Mouse (Mus musculus) yolk sac, embryonic 10.5 days (tissue): ENCODE measurements around the gene Pgm5.

Experiments used
- DNase-seq: peaks from one replicate; pipeline ENCODE4 v3.0.0-alpha.2; 2017; ENCODE audit warnings: low spot score

The Pgm5 gene

DNA sequence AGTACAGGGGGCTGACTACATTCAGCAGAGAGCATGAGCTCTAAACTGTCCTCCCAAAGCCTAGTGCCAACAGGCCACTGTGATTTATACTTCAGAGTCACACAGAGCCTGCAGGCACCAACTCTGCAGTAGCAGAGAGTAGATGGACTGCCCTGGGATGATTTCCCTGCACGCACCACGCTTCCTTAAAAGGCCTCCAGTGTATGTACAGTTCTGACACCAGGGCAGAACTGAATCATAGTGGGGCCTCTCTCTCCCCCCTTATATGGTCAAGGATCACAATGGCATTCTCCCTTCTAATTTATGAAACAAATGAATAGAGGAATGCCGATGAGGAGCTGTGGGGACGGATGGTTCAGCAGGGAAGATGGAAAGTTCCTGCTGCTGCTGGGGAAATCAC lies 91.3 kb downstream of the Pgm5 start:
- DNase-seq = no peak

DNA sequence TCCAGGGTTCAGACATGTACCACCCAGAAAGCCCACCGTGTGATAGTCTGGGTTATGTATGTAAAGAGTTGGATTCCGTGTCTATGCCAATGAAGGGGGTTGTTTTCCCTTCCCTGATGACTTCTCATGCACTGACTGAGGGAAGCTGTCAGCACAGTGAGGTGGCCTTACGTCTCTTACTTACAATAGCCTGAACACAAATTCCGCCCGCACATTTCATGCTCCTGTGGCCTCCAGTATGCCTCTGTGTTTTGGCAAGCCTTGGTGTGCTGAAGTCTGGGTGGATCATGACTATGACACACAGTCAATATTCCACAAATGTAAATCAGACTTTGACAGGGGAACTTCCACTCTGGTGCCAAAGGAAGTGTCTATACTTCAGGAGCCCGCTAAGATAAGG lies 94.3 kb downstream of the Pgm5 start:
- DNase-seq = no peak

DNA sequence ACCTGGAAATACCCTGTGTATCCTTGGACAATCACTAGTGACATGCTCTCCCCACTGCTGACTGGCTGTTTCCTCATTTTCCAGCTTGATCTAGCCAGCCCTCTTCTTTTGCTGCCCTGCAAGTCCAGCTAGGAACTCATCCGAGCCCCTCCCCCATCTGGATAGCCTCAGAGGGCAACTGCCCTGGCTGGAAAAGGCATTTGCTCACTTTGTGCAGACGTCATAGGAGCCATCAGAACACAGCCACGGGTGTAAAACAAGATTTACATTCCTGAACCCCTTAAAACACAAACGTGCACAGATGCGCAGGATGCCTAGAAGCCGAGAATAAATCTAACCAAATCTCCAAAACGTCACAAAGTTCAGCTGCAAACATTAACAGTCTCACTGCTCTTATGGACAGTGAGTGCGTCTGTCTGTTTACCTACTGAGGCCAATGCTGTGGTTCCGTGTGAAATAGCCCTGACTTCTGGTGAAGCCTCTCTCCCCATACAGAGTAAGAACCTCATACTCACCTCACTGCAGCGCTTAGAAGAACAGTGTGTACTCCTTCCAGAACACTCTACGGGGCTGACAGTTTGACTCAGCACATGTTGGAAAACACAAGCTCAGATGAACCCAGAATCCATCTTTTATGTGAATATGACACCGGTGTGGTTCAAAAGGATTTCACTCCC lies 99.0 kb downstream of the Pgm5 start:
- peak; percentile 68 for DNase-seq

GRCm38 (mm10) chr19:24756627-24757026 lies 105.0 kb downstream of the Pgm5 start:
- no peak for DNase-seq

DNA sequence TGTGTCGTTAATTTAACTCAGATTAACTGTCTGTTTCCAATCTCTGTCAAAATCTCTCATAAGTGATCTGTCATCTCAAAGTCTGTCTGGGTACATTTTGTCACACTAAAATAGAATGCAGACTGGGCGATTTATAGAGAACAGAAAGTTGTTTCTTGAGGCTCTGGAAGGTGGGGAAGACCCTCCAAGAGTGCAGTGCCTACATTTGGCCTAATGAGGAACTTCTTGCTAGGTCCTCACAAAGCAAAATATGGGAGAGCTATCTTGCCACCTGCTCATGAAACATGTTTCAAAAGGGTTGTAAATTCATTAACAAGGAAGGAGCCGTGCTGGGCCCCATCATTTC lies 107.2 kb downstream of the Pgm5 start:
- DNase-seq = no peak

DNA sequence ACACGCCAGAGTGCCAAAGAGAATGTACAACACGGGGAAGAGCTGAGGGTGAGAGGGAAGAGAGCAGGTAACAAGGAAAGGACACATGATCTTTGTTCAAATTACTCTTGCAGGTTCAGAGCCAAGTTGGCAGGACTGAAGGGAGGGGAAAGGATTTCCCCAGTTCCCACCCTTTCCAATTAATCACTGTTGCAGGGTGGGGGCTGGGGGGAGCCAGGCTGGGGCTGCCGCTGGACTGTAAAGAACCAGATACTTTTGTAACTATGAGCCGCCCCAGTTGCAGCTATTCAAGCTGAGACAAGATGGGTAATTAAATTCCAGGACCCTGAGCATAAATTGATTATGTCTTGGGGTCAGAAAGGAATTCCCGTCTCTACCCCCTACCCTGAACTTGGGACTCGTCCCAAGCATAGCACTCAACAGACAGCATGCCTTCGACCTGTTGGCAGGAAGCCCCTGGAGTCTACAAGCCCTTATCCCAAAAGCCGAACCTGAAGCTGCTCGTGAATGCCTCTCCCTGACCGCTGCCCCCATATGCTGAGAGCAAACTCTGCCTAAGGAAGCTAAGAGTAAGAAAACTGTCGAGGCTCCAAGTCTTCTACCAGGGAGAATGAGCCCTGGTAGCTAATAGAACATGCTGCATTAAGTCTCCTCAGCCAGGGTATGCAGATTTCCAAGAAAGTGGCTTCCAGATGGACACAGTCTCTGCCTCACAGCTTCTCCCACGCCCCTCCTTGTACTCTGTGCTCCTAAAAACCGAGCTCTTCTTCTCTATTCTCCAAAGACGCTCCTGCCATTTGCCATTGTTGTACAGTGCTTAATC lies 107.8 kb downstream of the Pgm5 start:
- no peak for DNase-seq

- DNase-seq = no peak
Measured at GRCm38 (mm10) chr19:24752873-24753538, 108.6 kb downstream of the Pgm5 start.

GRCm38 (mm10) chr19:24746266-24746875 lies 115.3 kb downstream of the Pgm5 start:
- DNase-seq = no peak

DNA sequence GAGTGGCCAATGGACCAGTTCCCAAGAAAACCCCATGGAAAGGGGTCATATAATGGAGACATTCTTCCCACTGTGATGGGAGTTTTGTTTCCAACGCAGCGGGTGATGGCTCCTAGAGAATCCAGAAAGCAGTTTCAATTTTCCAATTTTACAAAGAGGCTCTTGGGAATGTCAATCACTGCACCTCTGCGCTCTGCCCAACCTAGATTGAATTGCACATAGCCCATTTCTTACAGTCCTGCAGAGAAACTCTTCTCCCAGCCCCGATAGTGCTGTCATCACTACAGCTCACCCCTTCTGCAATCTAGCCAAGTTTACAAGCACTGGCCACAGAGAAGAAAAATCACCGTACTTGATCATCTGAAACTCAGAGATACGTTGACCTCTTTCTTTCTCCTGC lies 119.0 kb downstream of the Pgm5 start:
- no peak for DNase-seq

DNA sequence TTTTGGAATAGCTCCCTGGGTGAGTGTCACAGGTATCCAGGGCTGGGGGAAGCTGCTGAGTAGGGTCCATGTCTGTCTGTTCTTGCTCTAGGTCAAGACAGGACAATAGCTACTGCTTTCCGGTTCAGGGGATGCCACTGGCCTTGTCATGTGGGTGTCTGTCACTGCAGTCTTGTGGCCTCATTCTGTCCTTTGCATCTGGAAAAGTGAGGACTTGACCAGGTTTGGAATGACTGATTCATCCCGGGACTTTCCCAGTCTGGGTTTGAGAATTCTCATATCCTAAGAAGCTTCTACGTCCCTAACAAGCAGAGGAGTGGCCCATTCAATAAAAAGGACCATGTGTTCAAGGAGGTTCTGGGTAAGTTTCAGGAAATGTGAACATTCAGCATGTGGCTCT lies 122.9 kb downstream of the Pgm5 start:
- no peak for DNase-seq

DNA sequence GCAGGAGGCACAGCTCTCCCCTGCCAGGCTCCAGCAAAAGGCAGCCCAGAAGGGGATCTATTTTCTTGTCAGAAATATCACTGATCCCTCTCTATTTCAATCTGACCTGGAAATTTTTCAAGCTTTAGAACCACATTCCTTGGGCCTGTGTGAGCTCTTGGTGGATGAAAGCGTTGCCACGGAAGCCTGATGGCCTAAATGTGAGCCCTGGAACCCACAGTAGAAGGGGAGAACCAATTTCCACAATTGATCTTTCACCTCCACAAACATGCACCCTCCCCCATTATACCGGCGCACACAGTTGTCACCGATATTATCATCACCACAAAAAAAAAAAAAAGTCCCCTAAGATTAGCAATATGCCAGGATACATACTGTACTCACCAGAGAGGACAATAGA lies 123.6 kb downstream of the Pgm5 start:
- DNase-seq = no peak

DNA sequence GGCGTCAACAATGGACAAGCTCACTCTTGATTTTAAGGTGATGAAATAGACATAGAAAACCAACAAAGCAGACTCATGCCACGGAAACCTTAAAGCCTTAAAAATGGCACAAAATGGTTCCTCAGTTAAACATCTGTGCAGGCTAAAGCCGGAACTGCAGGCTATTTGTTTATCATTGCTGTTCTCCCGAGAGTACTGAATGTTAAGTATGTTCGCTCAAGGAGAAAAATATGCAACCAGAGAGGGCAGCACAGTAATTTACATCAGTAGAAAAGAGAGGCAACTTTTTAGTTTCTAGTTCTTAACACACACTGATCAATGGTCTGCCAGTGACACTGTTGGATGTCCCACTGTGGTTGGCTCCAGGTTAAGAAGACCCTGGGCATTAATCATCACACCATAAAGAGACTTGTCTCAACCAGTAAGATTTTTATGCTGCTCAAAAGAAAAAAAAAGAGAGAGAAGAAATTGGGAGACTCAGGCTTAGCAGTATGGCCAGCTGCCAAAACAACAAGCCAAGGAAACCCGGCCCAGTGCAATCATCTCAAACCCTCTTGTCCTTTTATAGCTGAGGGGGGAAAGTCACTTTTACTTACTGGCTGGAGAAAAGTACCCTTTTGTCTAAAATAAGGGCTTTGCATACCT lies 126.0 kb downstream of the Pgm5 start:
- no peak for DNase-seq

- no peak for DNase-seq
Measured at GRCm38 (mm10) chr19:24730661-24731060, 131.0 kb downstream of the Pgm5 start.

DNA sequence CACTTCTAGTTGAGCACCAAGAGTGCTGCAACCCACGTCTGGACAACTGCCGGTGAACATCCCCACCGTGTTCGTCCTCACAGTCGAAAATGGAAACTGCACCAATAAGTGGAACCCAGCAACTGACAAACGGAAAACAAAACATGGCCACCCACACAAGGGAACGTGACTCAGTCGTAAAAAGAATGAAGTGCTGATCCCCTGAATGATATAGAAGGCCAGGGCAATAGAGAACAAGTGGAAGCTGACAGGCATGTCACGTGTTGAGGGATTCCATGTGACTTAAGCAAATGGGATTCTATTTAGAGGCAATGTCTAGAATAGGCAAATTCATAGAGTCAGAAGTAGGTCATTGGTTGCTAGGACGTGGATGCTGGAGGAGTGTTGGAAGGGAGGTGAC lies 137.3 kb downstream of the Pgm5 start:
- no peak for DNase-seq

- no peak for DNase-seq
Measured at GRCm38 (mm10) chr19:24720448-24720847, 141.2 kb downstream of the Pgm5 start.

DNA sequence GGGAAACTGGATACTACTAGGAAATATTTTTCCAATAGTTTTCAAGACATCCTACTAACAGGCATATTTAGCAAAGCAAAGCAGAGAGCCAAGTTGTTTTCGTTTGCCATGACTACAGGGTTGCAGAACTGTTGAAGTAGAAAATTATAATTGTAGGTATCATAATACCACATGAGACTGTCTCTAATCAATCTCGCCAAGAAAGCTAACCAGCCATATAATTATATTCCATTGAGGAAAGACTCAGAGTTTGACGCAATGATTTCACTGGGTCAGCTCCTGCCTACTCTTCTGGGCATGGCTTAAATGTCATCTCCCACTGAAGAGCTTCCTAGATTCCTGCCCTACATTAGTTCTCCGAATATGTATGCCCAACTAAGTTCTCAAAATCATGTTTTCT lies 142.2 kb downstream of the Pgm5 start:
- DNase-seq = no peak

DNA sequence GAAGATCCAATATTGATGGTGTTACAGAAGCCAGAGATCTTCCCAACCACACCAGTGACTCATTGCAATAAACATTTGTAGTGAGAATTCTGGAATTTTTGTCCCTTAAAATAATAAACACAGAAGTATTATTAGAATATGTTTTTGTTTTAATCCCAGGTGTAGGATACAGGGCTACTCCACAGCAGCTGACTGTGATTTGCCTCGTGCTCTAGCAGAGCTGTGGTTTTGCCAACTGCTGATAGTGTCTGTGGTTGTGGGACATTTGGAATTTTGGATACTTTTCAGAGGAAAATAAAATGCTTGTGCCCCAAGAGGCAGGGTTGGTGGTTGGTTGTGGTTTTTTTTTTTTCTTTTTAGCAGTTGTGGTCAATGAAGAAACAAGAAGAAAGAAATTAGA lies 143.6 kb downstream of the Pgm5 start:
- DNase-seq = no peak

DNA sequence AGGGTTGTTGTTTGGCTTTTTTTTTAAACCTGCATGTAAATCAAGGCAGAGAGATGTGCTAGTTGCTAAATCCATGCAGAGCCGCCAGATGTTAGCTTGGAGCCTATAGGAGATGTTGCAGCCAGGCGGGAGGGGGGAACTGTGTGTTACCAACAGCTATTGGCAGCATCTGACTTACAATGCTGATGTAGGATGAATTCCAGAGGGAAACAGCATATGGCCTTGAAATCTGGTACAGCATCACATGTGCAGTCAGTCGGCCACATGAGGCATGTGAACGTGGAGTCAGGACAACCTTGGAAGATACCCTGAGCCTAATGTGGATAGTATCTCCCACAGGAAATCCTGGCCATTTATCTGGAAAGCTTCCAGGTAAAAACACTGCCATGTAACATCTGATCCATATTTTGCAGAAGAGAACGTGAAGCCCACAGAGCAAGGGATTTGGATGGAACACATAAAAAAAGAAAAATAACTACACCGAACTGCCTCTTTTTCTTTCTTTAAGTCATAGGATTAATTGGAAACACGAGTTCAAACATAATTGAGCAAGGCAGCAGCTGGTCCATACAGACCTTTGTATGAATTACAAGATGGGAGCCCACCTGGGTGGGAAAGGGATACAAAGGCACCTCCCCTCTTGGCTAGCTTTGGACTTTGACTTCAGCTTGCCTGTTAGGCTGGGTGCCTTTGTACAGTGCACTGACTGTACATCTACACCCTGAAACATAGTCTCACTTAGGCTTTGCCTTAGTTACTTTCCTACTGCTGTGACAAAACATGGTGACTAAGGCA lies 145.2 kb downstream of the Pgm5 start:
- DNase-seq = no peak

GRCm38 (mm10) chr19:24708032-24708431 lies 153.6 kb downstream of the Pgm5 start:
- DNase-seq = no peak

DNA sequence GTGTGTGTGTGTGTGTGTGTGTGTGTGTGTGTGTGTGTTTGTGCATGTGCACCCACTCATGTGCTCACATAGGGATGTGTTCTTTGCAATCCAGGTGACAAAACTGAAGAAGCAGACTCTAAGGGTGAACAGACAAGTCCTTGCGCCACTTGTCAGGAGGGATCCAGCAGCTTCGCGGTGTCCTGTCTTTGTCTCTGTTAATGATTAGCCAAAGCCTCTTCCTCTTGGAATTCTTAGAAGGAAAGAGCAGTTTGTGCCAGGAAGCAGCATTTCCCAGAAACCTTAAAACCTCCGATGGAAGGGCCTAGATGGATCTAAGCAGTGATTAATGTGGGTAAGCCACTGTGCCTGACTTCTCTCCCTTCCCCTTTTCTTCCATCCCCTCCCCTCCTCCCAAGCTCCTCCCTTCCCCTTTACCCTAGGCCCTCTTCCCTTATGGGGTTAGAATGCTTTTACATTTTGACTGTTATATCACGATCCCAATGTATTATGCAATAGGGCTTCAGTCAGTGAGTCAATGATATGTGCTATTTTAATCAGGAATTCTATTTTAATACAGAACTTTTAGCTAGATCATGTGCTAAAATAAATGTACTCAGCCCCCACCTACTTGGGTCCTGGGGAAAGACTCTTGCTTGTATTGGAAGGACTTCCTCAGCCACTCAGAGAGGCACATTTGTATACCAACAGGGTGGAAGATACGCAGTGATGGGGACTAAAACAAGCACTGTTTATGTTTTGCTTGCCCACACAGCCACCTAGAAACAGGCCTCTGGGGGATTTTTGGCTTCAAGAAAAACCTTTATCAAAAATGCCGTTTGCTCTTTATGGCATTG lies 154.4 kb downstream of the Pgm5 start:
- peak; percentile 76 for DNase-seq

DNA sequence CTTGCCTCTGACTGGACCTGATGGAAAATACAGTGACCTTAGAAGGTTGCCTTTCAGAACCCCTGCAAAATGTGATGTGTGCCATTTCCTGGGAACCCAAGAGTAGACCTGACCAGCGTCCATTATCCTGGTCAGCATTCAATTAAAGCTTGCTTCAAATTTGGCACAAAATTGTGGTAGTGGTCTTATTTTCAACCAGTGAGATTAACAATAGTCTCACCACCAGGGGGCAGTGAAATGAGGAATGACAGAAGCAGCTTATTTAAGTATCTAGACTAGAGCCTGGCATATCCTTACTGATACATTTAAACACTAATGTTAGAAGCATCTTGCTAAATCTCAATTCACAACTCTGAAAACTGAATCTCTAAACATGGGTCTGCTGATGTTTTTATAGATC lies 156.3 kb downstream of the Pgm5 start:
- peak; percentile 39 for DNase-seq
